Mouse (Mus musculus): ENCODE measurements around the gene Rgs17.

- TF ChIP-seq CTCF (IDR thresholded peaks at IDR 0.05) (no peak), EP300 (IDR thresholded peaks at IDR 0.05; ENCODE audit: insufficient read depth, low read depth, low read length) (no peak), POLR2A (IDR thresholded peaks at IDR 0.05; ENCODE audit: insufficient read depth, low read depth, low read length) (no peak)
Measured at GRCm38 (mm10) chr10:5802866-5803265, 119.3 kb downstream of the Rgs17 start.

All from heart, adult 2 months (tissue).